In the genomic region with DNA sequence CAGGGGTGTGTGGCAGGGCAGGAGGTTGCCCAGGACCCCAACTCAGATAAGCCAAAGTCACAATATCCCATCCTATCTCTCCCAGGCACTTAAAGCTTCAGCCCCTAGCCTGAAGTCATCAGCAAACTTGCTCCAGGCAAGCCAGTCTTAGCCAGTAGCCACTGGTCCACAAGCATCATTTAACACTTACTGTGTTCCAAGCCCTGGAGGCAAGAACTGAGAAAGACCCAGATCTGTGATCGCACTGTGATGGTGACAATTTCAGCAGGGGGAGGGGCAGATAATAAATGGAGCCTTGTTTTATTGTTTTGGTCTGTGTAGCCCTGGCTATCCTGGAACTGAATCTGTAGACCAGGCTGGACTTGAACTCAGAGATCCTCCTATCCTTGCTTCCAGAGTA, we compare ENCODE assay signal across 26 mouse cellular contexts. TPM values are rescaled to one million over a fixed set of nuclear protein-coding genes. Genes with fewer than 3 reads are reported as not detected.
"Had no signal": no experiment of that assay in that cellular context is flagged by ENCODE, and none has a peak within 500 bp of the region (broad histone marks: within the 10 kb centered on the region; RNA-seq: fewer than 3 reads in every experiment).

No protein-coding gene starts in this region.

- H3K27ac ChIP-seq: liver, embryonic 15.5 days; lung, embryonic 15.5 days; macrophage; midbrain, embryonic 12.5 days; neural tube, embryonic 13.5 days; neural tube, embryonic 15.5 days; stomach, embryonic 15.5 days; stomach, postnatal 0 days had no signal

- H3K36me3 ChIP-seq: liver, embryonic 15.5 days; lung, embryonic 15.5 days; midbrain, embryonic 12.5 days; neural tube, embryonic 13.5 days; neural tube, embryonic 15.5 days; stomach, embryonic 15.5 days had no signal

- DNase-seq: liver, postnatal 0 days; lung, adult 2 months; lung, postnatal 14 days; lung, postnatal 36 days; midbrain, embryonic 14.5 days; retina, postnatal 1 day; right cerebral cortex, adult 18-20 months; thymus, adult 2 months; thymus, postnatal 25 days; thymus, postnatal 4 days had no signal

- H3K9ac ChIP-seq: liver, embryonic 15.5 days; liver, postnatal 0 days; lung, embryonic 15.5 days; midbrain, embryonic 12.5 days; neural tube, embryonic 13.5 days; neural tube, embryonic 15.5 days; stomach, embryonic 15.5 days had no signal

- H3K4me3 ChIP-seq: liver, embryonic 15.5 days; lung, embryonic 15.5 days; megakaryocyte, embryonic 14.5 days; midbrain, embryonic 12.5 days; myocyte; neural tube, embryonic 13.5 days; neural tube, embryonic 15.5 days; stomach, embryonic 15.5 days had no signal

- H3K4me1 ChIP-seq: liver, embryonic 15.5 days had no signal

- H3K9me3 ChIP-seq: liver, embryonic 15.5 days; lung, embryonic 15.5 days; megakaryocyte, embryonic 14.5 days; midbrain, embryonic 12.5 days; neural tube, embryonic 13.5 days; neural tube, embryonic 15.5 days; stomach, embryonic 15.5 days had no signal

RNA-seq across cellular contexts. Expression of a gene that starts 11.5 kb away (rescaled TPM):
- total RNA-seq: megakaryocyte progenitor cell, adult 5-6 weeks had no signal
- polyA plus RNA-seq: liver, embryonic 15.5 days; liver, postnatal 0 days; lung, adult 2 months; lung, embryonic 15.5 days; lung, postnatal 0 days; macrophage; midbrain, embryonic 12.5 days; midbrain, embryonic 14.5 days; midbrain, embryonic 16.5 days; myocyte; neural tube, embryonic 13.5 days; neural tube, embryonic 15.5 days; spleen, adult 2 months; stomach, embryonic 15.5 days; stomach, postnatal 0 days; testis, adult 2 months; urinary bladder, adult 2 months had no signal

RNA-seq across cellular contexts. Expression of a gene that starts 20.8 kb away (rescaled TPM):
- polyA plus RNA-seq: liver, postnatal 0 days; lung, adult 2 months; lung, embryonic 15.5 days; lung, postnatal 0 days; macrophage; myocyte; stomach, embryonic 15.5 days; testis, adult 2 months; urinary bladder, adult 2 months had no signal

RNA-seq across cellular contexts. Expression of a gene that starts 37.6 kb away (rescaled TPM):
- total RNA-seq: megakaryocyte progenitor cell, adult 5-6 weeks had no signal
- polyA plus RNA-seq: liver, embryonic 15.5 days; liver, postnatal 0 days; lung, adult 2 months; lung, embryonic 15.5 days; lung, postnatal 0 days; macrophage; myocyte; spleen, adult 2 months; stomach, postnatal 0 days; testis, adult 2 months; urinary bladder, adult 2 months had no signal
